29 mouse cellular contexts compared by ENCODE assay signal in genomic region chr15:87261497-87261896, GRCm38 (mm10).
A peak's percentile ranks its signal among the peaks of the same experiment; 100 is the strongest.
DNase-seq lines count a peak whose midpoint lies in the region; ATAC-seq lines count a peak whose summit lies in the region.
"Had no signal": no experiment of that assay in that cellular context is flagged by ENCODE, and none has a peak within 500 bp of the region (broad histone marks: within the 10 kb centered on the region; RNA-seq: fewer than 3 reads in every experiment).

No protein-coding gene starts in this region.

- no peaks in the 10 kb centered on the region for H3K4me1 ChIP-seq in kidney, embryonic 15.5 days
- H3K4me1 ChIP-seq: embryonic facial prominence, embryonic 10.5 days; heart, embryonic 13.5 days; limb, embryonic 15.5 days; megakaryocyte, embryonic 14.5 days; midbrain, embryonic 13.5 days; stomach, embryonic 15.5 days had no signal

- H3K9me3 ChIP-seq in kidney, embryonic 15.5 days (replicated peaks), result no peaks in the 10 kb centered on the region
- H3K9me3 ChIP-seq: embryonic facial prominence, embryonic 10.5 days; heart, embryonic 13.5 days; limb, embryonic 15.5 days; midbrain, embryonic 13.5 days; neural tube, embryonic 12.5 days; stomach, embryonic 15.5 days had no signal

- no peak overlapping the region for H3K9ac ChIP-seq in kidney, embryonic 15.5 days
- H3K9ac ChIP-seq: forebrain, postnatal 0 days; heart, embryonic 13.5 days; limb, embryonic 15.5 days; liver, embryonic 14.5 days; lung, embryonic 14.5 days; midbrain, embryonic 13.5 days; neural tube, embryonic 12.5 days; stomach, embryonic 15.5 days had no signal

- WGBS in kidney, embryonic 15.5 days, result 74% methylated on average over 6 of the region's 6 CpGs

- no peak overlapping the region for H3K4me2 ChIP-seq in kidney, embryonic 15.5 days
- H3K4me2 ChIP-seq: heart, embryonic 13.5 days; limb, embryonic 15.5 days; lung, embryonic 14.5 days; midbrain, embryonic 13.5 days; neural tube, embryonic 12.5 days; stomach, embryonic 15.5 days had no signal

- no peaks in the 10 kb centered on the region for H3K27me3 ChIP-seq in kidney, embryonic 15.5 days
- H3K27me3 ChIP-seq: CH12.LX; heart, embryonic 13.5 days; limb, embryonic 15.5 days; megakaryocyte, embryonic 14.5 days; midbrain, embryonic 13.5 days; neural tube, embryonic 12.5 days; stomach, embryonic 15.5 days had no signal

- no peak overlapping the region for H3K27ac ChIP-seq in kidney, embryonic 15.5 days
- H3K27ac ChIP-seq: embryonic facial prominence, embryonic 10.5 days; heart, adult 2 months; heart, embryonic 13.5 days; hindbrain, postnatal 0 days; left cerebral cortex, adult 2 months; limb, embryonic 15.5 days; liver, embryonic 14.5 days; midbrain, embryonic 13.5 days; neural tube, embryonic 12.5 days; stomach, embryonic 15.5 days had no signal

- intact Hi-C loops in gastrocnemius, postnatal 14 days (cut with DNase I; ENCODE audit: low total_unique reads), result no loop called here

- no peaks in the 10 kb centered on the region for H3K36me3 ChIP-seq in kidney, embryonic 15.5 days
- H3K36me3 ChIP-seq: embryonic facial prominence, embryonic 10.5 days; G1E; heart, embryonic 13.5 days; limb, embryonic 15.5 days; midbrain, embryonic 13.5 days; neural tube, embryonic 12.5 days; stomach, embryonic 15.5 days had no signal

- DNase-seq in gastrocnemius, postnatal 14 days, result peak; percentile 12
- DNase-seq in gastrocnemius, postnatal 10 days, result no peak
- DNase-seq in cerebellum, adult 11-12 months, result peak; percentile 41
- peak; percentile 55 for DNase-seq in cerebellum, adult 9-11 months
- peak; percentile 14 for DNase-seq in skeletal muscle tissue, adult 2 months (ENCODE audit: low read depth, low spot score)
- no peak for DNase-seq in thymus, postnatal 4 days
- DNase-seq: adrenal gland, postnatal 36 days; forebrain, postnatal 0 days; heart, adult 2 months; heart, postnatal 14 days; kidney, postnatal 4 days; layer of hippocampus, adult 9-11 months; lung, embryonic 14.5 days; right cerebral cortex, postnatal 4 days had no signal

- H3K4me3 ChIP-seq in kidney, embryonic 15.5 days (replicated peaks), result no peak overlapping the region
- H3K4me3 ChIP-seq: embryonic facial prominence, embryonic 10.5 days; heart, adult 2 months; heart, embryonic 13.5 days; left cerebral cortex, adult 2 months; limb, embryonic 15.5 days; megakaryocyte, embryonic 14.5 days; midbrain, embryonic 13.5 days; neural tube, embryonic 12.5 days; stomach, embryonic 15.5 days had no signal

- ATAC-seq in kidney, embryonic 15.5 days (replicated peaks; ENCODE audit: low FRiP score), result no peak
- ATAC-seq: forebrain, postnatal 0 days; hindbrain, postnatal 0 days; intestine, postnatal 0 days; midbrain, embryonic 13.5 days; Patski had no signal

Comparison
In these comparisons a context has a peak if more than half of its experiments do, and no peak if none do; other contexts are left out.
1. DNase-seq: peak in gastrocnemius, postnatal 14 days (single experiment), cerebellum, adult 11-12 months (single experiment), cerebellum, adult 9-11 months (single experiment) and skeletal muscle tissue, adult 2 months (single experiment); none in gastrocnemius, postnatal 10 days (single experiment) and thymus, postnatal 4 days (single experiment).